In the genomic region with DNA sequence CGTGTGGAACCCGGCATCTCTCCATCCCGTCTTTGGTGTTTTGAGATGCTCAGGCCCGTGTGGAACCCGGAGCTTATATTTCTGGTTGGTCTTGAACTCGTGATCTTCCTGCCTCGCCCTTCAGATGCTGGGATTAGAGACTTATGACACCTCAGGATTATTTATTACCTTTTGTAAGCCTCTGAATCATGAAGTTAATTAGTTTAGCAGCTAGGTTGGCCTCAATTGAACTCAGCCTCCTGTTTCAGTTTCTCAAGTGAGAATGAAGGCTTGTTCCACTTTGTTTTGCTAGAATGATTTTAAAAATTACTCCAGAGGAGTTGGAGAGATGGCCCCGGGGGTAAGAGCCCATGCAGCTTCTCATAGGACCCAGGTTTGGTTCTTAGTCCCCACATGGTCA, we compare ENCODE assay signal across 15 mouse cellular contexts.
"Had no signal": no experiment of that assay in that cellular context is flagged by ENCODE, and none has a peak within 500 bp of the region (broad histone marks: within the 10 kb centered on the region; RNA-seq: fewer than 3 reads in every experiment).

No protein-coding gene starts in this region.

- H3K36me3 ChIP-seq: intestine, embryonic 15.5 days; liver, embryonic 15.5 days; midbrain, embryonic 12.5 days; neural tube, embryonic 13.5 days; stomach, embryonic 15.5 days had no signal

- ATAC-seq: intestine, embryonic 15.5 days; lung, postnatal 0 days; midbrain, embryonic 16.5 days had no signal

- DNase-seq: lung, adult 2 months; lung, postnatal 36 days; retina, postnatal 1 day; right cerebral cortex, postnatal 4 days; thymus, postnatal 4 days had no signal

- H3K27me3 ChIP-seq: intestine, embryonic 15.5 days; midbrain, embryonic 12.5 days; neural tube, embryonic 13.5 days; stomach, embryonic 15.5 days had no signal

- H3K4me3 ChIP-seq: intestine, embryonic 15.5 days; left cerebral cortex, adult 2 months; limb, embryonic 10.5 days; liver, embryonic 15.5 days; midbrain, embryonic 12.5 days; neural tube, embryonic 13.5 days; stomach, embryonic 15.5 days had no signal

- H3K9me3 ChIP-seq: intestine, embryonic 15.5 days; limb, embryonic 10.5 days; liver, embryonic 15.5 days; midbrain, embryonic 12.5 days; neural tube, embryonic 13.5 days; stomach, embryonic 15.5 days had no signal

- H3K9ac ChIP-seq: intestine, embryonic 15.5 days; liver, embryonic 15.5 days; midbrain, embryonic 12.5 days; neural tube, embryonic 13.5 days; stomach, embryonic 15.5 days had no signal

- H3K27ac ChIP-seq: intestine, embryonic 15.5 days; left cerebral cortex, adult 2 months; limb, embryonic 10.5 days; liver, embryonic 15.5 days; midbrain, embryonic 12.5 days; neural tube, embryonic 13.5 days had no signal

- H3K4me2 ChIP-seq: intestine, embryonic 15.5 days; liver, embryonic 11.5 days; liver, embryonic 15.5 days; midbrain, embryonic 12.5 days; neural tube, embryonic 13.5 days; stomach, embryonic 15.5 days had no signal
